Mouse (Mus musculus): Measurements from ENCODE around the gene Tpst1.

Gene Tpst1

GRCm38 (mm10) chr5:130143977-130144333 is 70.8 kb downstream of the Tpst1 start:
- DNase-seq (ENCODE audit: low spot score in 2 of 2), result peak; percentile 84 to 89

- DNase-seq (ENCODE audit: low spot score in 2 of 2), result peak; percentile 95
These were observed 71.5 kb downstream of the Tpst1 start, which contains the start of gene Kctd7 for GRCm38 (mm10) chr5:130144334-130145312. Gene Kctd7 (plus strand): TSS chr5:130144861.

- DNase-seq (ENCODE audit: low spot score in 2 of 2), result no peak
These were observed 72.8 kb downstream of the Tpst1 start for GRCm38 (mm10) chr5:130145961-130146360.

- no peak for DNase-seq (ENCODE audit: low spot score in 2 of 2)
These were observed 76.7 kb downstream of the Tpst1 start for GRCm38 (mm10) chr5:130149726-130150310.

GRCm38 (mm10) chr5:130154286-130154685 is 81.2 kb downstream of the Tpst1 start:
- no peak for DNase-seq (ENCODE audit: low spot score in 2 of 2)

- DNase-seq (ENCODE audit: low spot score in 2 of 2), result no peak
These were observed 85.4 kb downstream of the Tpst1 start for GRCm38 (mm10) chr5:130158545-130158944.

GRCm38 (mm10) chr5:130159761-130160201 is 86.7 kb downstream of the Tpst1 start:
- DNase-seq (ENCODE audit: low spot score in 2 of 2), result no peak

- peak; percentile 82 to 95 for DNase-seq (ENCODE audit: low spot score in 2 of 2)
These were observed 90.5 kb downstream of the Tpst1 start for GRCm38 (mm10) chr5:130163670-130164069.

GRCm38 (mm10) chr5:130165213-130165612 is 92.1 kb downstream of the Tpst1 start:
- no peak for DNase-seq (ENCODE audit: low spot score in 2 of 2)

GRCm38 (mm10) chr5:130169109-130169508 is 96.0 kb downstream of the Tpst1 start:
- no peak for DNase-seq (ENCODE audit: low spot score in 2 of 2)

GRCm38 (mm10) chr5:130170666-130171422 is 97.7 kb downstream of the Tpst1 start:
- peak in 1 of 2 experiments; percentile 66 for DNase-seq (ENCODE audit: low spot score in 2 of 2)

- DNase-seq (ENCODE audit: low spot score in 2 of 2), result peak; percentile 89 to 95
These were observed 98.4 kb downstream of the Tpst1 start, which contains the start of gene Rabgef1 for GRCm38 (mm10) chr5:130171423-130171954. Gene Rabgef1 (plus strand): TSS chr5:130171798.

GRCm38 (mm10) chr5:130171956-130172601 is 99.0 kb downstream of the Tpst1 start:
- DNase-seq (ENCODE audit: low spot score in 2 of 2), result peak; percentile 61 to 85

GRCm38 (mm10) chr5:130173012-130173411 is 99.9 kb downstream of the Tpst1 start:
- DNase-seq (ENCODE audit: low spot score in 2 of 2), result no peak

GRCm38 (mm10) chr5:130177871-130178270 is 104.7 kb downstream of the Tpst1 start:
- DNase-seq (ENCODE audit: low spot score in 2 of 2), result no peak

GRCm38 (mm10) chr5:130180362-130180761 is 107.2 kb downstream of the Tpst1 start:
- DNase-seq (ENCODE audit: low spot score in 2 of 2), result no peak

- DNase-seq (ENCODE audit: low spot score in 2 of 2), result no peak
These were observed 108.8 kb downstream of the Tpst1 start for GRCm38 (mm10) chr5:130181740-130182540.

GRCm38 (mm10) chr5:130182541-130182821 is 109.4 kb downstream of the Tpst1 start:
- no peak for DNase-seq (ENCODE audit: low spot score in 2 of 2)

- no peak for DNase-seq (ENCODE audit: low spot score in 2 of 2)
These were observed 111.2 kb downstream of the Tpst1 start for GRCm38 (mm10) chr5:130184193-130184856.

- DNase-seq (ENCODE audit: low spot score in 2 of 2), result no peak
These were observed 112.2 kb downstream of the Tpst1 start for GRCm38 (mm10) chr5:130185312-130185711.
